Mouse (Mus musculus): ENCODE data around the gene 2810459M11Rik.

- TF ChIP-seq CTCF (IDR thresholded peaks at IDR 0.05; ENCODE audit: low read depth) (peak; percentile 92), EP300 (IDR thresholded peaks at IDR 0.05; ENCODE audit: low read depth) (no peak)
Observed at GRCm38 (mm10) chr1:86007778-86008177, 37.9 kb upstream of the 2810459M11Rik start.

All from liver, postnatal 0 days (tissue).